Mouse (Mus musculus): Measurements from ENCODE around the gene Trp53i13.

Trp53i13 gene

DNA sequence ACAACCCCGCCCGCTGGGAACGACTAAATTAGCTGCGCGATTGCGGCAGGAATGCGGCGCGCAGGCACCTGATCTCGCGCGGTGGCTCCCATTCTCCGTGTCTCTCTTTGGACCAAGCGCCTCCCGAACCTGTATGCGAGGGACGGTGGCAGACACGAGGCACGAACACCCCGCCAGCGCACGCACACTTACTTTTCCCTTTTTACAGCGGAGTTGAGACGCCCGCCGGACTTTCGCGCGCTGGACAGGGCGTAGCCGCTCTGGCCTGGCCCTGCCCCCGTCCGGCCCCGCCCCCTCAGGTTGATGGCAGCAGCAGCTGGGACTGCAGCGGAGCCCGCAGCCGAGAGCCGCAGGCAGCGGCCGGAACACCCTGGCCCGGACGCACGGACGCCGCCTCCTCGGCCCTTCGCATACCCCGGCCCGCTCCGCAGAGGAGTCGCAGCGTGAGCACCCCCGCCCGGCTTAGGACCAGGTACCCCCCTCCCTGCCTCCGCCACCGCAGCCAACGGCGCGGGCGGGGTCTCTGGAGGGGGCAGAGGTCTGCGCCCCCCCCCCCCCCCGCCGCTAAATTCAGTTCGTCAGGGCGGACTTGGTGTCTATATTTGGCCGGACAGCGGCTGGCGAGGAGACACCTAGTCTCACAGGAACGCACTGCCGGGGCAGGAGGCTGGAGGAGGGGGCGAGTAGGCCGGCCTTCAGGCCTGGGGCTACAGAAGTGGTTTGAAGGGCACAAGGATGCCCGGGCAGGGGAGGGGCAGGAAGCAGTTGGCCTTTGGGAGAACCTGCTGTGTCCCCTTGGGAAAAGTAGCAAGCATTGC, 53.3 kb downstream of the Trp53i13 start, which contains the start of gene Coro6:
Gene Coro6, plus strand, starts transcription at position 129 of the 818 bp plus-strand sequence.
- DNase-seq (ENCODE audit: low spot score), result peak; percentile 37

DNA sequence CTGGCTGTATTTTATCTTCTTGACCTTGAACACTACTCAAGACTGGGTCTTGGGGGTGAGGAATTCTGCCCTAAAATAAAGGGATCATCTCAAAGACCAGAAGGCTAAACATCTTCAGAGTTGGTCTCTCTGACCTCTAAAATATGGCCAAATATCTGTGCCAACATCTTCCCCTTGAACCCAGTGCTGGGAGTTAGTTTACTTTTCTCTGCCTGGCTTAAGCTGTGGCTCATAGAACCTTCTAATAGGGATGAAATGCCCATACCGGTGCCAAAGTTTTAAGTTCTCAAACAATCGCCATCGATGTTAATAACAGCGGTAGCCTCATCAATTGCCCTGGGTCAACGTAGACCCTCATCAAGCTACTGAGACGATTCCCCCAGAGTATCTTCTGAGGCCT, 53.9 kb downstream of the Trp53i13 start:
- DNase-seq (ENCODE audit: low spot score), result no peak

All from ovary, postnatal 14 days (tissue).